Mouse (Mus musculus): ENCODE measurements around the gene Umodl1.

Gene Umodl1

DNA sequence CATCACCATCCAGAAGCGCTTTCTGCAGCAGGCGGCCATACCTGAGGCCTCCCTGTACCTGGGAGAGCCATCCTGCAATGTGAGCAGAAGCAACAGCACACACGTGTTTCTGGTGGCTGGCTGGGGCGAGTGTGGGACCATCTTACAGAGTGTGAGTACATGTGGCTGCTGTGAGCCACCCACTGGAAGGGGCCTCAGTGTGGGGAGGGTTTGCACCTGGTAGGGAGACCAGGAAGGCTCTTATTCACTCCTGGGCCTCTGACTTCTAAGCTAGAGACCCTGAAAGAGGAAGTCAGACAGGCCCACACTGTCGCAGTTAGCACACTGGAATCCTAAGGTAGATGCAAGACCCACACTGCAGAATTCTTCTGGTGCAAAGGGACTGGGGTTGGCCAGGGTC lies 41.9 kb downstream of the Umodl1 start:
- DNase-seq (ENCODE audit: low spot score): no peak

GRCm38 (mm10) chr17:31000897-31001296 lies 46.5 kb downstream of the Umodl1 start:
- no peak for DNase-seq (ENCODE audit: low spot score)

DNA sequence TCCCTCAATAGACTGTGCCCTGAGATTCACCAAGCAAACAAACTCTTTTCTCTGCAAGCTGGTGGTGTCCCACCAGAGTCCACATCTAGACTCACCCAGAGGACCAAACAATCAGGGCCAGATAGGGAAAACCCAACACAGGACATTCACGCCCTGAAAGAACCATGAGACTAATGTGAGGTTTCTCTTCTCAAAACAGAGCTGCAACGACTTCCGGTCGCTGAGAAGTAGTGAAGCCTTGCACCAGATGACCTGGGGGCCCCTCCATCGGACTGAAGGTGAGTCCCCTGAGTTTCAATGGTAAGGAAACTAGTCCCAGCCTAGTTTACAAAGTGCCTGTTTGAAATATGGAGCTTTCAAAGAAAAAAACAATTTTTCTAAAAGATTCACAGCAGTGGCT lies 48.2 kb downstream of the Umodl1 start:
- no peak for DNase-seq (ENCODE audit: low spot score)

- DNase-seq (ENCODE audit: low spot score): no peak
Measured at GRCm38 (mm10) chr17:31005284-31005683, 50.8 kb downstream of the Umodl1 start.

GRCm38 (mm10) chr17:31007357-31007756 lies 52.9 kb downstream of the Umodl1 start:
- DNase-seq (ENCODE audit: low spot score): no peak

DNA sequence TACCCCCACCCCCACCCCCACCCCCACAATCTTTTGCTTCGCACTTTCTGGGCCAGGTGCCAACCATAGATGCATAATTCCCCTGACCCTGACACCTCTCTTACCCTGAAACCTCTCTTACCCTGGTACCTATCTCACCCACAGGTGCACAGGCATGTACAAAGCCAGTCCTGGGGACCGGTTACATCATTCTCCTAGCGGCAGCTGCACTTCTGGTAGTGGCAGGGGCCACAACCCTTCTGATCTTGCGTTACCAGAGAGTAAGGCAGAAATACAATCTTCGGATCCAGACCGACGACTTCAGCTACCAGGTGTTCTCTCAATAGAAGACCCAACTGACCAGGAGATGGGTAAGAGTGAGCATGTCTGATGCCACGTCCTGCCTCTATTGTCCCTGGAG lies 54.0 kb downstream of the Umodl1 start:
- no peak for DNase-seq (ENCODE audit: low spot score)

GRCm38 (mm10) chr17:31011551-31012394 lies 57.3 kb downstream of the Umodl1 start:
- peak; percentile 34 for DNase-seq (ENCODE audit: low spot score)

GRCm38 (mm10) chr17:31018267-31018666 lies 63.8 kb downstream of the Umodl1 start:
- peak; percentile 62 for DNase-seq (ENCODE audit: low spot score)

GRCm38 (mm10) chr17:31019505-31019904 lies 65.1 kb downstream of the Umodl1 start:
- DNase-seq (ENCODE audit: low spot score): peak; percentile 65

GRCm38 (mm10) chr17:31020078-31020477 lies 65.6 kb downstream of the Umodl1 start:
- no peak for DNase-seq (ENCODE audit: low spot score)

- DNase-seq (ENCODE audit: low spot score): no peak
Measured at GRCm38 (mm10) chr17:31021276-31021675, 66.8 kb downstream of the Umodl1 start.

- no peak for DNase-seq (ENCODE audit: low spot score)
Measured at GRCm38 (mm10) chr17:31024125-31024781, 69.8 kb downstream of the Umodl1 start.

- DNase-seq (ENCODE audit: low spot score): no peak
Measured at GRCm38 (mm10) chr17:31024782-31025125, 70.3 kb downstream of the Umodl1 start.

DNA sequence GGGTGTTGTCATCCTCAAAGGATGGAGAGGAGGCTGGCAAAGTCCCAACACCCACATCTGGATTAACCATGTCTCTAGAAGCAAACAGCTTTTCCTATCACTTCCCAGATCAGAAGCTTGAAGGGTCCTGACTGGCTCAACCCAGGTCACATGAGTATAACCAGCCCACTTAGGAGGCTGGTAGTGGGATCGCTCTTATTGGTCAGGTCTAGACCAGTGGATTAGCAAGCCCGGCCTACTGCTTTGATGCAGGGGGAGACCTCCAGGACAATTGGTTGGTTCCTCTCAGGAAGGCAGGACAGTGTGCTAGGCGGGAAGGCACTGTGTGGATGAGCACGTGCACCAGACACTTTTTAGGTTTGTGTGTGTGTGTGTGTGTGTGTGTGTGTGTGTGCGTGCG lies 72.5 kb downstream of the Umodl1 start:
- DNase-seq (ENCODE audit: low spot score): no peak

- DNase-seq (ENCODE audit: low spot score): no peak
Measured at GRCm38 (mm10) chr17:31027723-31028122, 73.3 kb downstream of the Umodl1 start.

DNA sequence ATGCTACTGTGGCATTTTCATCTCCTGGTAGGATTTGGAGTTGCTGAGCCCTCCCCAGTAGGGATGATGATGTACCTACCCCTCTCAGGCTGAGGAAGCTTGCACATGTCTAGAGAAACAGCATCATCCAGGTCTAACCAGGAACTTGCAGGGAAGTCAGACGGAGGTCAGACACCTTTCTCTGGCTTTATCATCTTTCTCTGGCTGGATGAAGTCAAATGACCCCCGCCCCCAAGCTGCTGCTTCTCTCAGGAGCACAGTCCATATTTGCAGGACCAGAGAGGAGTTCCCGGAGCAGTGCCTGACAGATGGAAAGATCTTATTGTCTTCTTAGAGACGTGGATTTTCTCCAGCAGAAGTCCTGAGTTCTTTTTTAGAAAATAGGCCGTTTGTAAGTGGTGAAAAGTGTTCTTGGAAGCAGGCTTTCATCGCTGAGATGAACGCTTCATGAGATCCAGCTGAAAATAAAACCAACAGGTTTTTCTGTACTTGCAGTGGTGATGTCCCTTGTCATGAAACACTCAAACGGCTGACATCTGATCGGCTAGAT lies 74.5 kb downstream of the Umodl1 start:
- DNase-seq (ENCODE audit: low spot score): no peak

DNA sequence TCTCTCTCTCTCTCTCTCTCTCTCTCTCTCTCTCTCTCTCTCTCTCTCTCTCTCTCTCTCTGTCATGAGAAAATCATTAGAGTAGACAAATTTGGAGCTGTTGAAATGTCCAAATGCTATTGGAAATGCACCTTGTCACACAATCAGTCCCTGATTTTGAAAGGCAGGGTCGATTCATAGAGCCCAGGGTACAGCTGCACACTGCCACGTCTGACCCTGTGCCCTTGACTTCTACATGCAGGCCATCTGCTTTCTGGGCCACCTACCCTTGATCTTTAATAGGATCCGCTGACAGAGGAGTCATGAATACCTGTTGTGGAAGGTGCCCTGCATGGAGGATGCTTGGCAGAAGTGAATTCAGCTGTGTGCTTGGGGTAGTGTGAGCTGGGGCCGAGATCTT lies 75.0 kb downstream of the Umodl1 start:
- no peak for DNase-seq (ENCODE audit: low spot score)

DNA sequence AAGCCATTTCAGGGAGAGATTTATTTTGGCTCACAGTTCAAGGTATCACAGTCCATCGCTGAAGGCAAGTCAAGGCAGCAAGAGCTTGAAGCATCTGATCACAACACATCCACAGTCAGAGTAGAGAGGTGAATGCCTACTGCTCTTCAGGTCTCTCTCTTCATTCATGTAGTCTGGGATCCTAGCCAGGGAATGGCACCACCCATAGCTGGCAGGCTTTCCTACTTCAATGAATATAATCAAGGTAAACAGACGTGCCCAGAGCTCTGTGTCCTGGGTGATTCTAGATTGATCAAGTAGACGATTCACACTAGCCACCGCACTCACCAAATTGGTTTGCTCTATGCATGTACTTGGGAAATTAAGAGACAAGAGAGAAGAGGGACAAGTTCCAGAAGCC lies 77.9 kb downstream of the Umodl1 start:
- no peak for DNase-seq (ENCODE audit: low spot score)

DNA sequence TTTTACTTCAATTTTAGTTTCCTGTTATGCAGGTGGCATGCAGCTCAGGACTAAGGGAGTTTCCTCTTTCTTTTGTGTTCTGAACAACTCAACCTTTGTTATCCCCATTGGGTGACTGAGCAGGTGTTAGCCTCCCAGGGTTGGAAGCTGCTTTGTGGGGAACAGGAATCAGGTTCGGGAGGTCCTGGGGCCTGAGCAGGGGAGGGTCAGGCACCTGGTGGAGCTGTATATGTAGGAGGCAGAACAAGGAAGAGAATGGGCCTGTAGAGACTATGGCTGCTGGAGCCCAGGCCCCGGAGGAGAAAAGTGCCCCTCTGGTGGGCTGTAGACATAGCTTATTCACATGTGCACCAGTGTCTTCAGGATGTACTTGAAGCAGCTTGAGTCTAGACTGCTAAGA lies 78.8 kb downstream of the Umodl1 start:
- no peak for DNase-seq (ENCODE audit: low spot score)

- DNase-seq (ENCODE audit: low spot score): no peak
Measured at GRCm38 (mm10) chr17:31034165-31034564, 79.7 kb downstream of the Umodl1 start.

DNA sequence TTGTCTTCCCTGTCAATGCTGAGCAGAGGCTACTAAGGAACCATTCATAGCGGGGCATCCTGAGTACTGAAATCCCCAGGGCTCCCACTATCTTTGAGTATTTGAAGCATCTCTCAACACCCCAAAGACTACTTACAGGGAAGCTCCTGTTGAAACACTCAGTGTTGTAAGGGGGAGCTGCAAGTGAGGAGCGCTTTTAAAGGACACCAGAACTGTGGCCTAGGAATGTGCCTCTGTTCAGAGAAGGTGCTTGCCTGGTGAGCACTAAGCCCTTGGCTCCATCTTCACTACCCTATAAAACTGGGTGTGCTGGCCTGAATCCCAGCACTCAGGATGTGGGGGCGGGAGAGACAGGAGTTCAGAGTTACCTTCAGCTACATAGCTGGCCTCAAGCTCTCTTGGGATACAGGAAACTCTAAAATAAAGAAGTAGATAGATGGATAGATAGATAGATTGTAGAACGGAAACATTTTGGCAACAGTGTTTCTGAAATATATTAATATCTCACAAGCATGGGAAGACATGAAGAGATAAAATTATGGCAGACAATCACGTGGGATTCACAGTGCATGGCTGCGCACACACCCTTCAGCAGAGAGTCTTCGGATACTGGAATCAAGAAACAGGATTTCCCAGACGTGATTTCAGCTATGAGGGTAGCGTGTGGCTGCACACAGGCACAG lies 80.4 kb downstream of the Umodl1 start:
- DNase-seq (ENCODE audit: low spot score): no peak

DNA sequence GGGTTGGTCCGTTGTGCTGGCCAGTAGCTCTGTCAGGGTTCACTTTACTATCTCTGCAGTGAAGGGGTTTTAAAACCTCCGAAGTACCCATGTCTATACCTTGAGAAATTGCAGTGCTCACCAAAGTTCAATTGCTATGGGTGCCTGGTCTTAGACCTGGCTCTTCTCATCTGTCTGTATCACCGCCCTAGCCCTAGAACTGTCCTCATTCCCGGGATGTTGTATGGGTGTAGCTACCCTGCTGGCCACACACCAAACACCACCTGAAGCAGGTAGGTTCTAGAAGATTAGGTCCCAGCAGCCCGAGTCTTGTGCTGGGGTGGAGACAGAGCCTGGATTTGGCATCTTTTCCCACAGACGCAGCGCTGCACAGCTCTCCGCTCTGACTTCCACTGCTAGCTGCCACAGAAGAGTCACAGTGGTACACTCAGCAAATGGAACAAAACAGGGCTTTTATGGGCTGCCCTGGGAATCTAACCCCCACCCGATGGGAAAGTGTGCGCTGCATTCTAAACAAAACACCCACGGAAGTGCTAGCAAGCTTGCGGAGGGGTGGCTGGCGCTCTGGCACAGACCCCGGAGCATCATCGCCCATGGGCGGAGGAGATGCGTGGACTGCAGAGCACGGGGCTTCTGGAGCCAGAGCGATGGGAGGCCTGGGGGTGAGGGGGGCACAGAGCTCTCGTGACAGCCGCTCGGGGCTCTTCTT lies 81.9 kb downstream of the Umodl1 start:
- no peak for DNase-seq (ENCODE audit: low spot score)

Data from urinary bladder, postnatal 14 days (tissue).